Mouse (Mus musculus): Measurements from ENCODE around the gene Tnni3.

GRCm38 (mm10) chr7:4527302-4527689 is 3.3 kb upstream of the Tnni3 start:
- TF ChIP-seq CTCF (IDR thresholded peaks at IDR 0.05; ENCODE audit: low read depth) (no peak), EP300 (IDR thresholded peaks at IDR 0.05; ENCODE audit: low read depth) (no peak)
